Mouse (Mus musculus): ENCODE measurements around the gene Thsd7b.
"Not testable (repeated sequence)": the region's sequence is repeated elsewhere in the genome, so short reads cannot be mapped to it uniquely, and the experiment has no call there.

Gene Thsd7b

DNA sequence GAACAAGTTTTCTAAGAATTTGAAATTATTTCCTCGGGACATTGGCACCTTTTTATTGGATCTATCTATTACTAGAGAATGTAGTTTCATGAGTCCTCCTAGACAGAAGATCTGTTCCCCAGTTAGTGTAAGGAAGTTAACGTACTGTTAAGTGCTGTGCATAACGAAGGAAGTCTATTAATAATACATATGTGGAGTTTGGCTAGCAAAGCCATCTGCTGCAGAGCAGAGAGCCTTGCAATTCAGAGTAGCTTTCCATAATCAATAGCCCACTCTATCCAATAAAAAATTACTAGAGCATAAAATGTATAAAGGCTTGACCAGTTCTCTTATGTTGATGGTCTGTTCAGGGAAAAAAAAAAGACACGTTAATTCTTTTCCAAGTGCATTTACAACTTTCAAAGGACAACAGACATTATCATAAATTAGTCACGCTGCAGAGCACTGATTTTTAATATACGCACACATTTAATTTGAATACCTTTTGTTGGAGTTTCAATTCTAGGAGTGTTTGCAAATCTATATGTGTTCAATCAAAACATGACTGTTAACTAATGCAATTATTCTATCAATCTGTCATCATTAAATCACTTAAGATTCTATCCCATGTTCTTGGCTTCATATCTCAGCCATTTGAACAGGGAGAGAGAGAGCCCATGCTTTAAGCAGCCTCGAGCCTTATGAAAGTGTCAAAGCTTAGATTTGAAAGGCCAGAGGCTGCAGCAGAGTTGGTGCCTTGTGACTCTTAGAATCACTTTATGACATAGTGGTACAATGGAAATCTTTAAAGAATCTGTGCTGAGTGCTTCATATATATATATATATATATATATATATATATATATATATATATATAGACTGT is 346.6 kb downstream of the Thsd7b start:
- no peak for DNase-seq (ENCODE audit: extremely low read depth, insufficient read length, low spot score)

DNA sequence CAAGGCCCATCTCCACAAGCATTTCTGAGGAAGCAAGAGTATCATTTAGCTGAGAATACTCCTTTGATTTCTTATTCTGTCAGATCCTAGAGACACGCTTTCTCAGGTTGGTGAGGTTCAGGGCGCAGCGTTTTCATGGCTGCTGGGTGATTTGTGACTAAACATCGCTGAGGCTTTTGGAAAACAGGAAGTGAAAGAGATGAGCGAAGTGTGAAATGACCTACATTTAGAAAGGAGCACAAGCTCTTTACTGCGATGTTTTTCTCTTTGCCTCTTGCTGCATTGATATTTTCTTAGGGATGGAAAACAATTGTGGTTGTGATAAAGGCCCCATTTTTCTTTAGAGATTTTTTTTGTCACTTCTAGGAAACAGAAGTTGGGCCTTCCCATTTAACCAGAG is 351.4 kb downstream of the Thsd7b start:
- no peak for DNase-seq (ENCODE audit: extremely low read depth, insufficient read length, low spot score)

DNA sequence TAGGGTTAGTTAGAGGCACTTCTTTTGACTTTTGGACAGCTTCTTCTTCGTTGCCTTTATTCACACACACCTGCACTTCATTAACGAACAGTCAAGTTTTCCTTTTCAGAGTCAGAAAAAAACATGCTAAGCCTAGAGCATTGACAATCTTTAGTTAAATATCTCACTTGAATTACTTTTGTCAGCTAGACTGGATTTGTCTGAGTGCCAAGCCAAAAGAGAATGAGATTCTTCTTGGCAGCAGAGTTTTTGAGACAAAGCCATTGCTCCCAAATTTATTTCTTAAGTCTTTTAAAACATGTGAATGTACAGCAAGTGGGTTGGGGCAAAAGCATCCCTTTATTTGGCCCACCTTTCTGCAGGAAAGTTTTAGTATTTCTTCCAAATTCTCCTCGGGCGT is 362.0 kb downstream of the Thsd7b start:
- DNase-seq (ENCODE audit: extremely low read depth, insufficient read length, low spot score), result no peak

DNA sequence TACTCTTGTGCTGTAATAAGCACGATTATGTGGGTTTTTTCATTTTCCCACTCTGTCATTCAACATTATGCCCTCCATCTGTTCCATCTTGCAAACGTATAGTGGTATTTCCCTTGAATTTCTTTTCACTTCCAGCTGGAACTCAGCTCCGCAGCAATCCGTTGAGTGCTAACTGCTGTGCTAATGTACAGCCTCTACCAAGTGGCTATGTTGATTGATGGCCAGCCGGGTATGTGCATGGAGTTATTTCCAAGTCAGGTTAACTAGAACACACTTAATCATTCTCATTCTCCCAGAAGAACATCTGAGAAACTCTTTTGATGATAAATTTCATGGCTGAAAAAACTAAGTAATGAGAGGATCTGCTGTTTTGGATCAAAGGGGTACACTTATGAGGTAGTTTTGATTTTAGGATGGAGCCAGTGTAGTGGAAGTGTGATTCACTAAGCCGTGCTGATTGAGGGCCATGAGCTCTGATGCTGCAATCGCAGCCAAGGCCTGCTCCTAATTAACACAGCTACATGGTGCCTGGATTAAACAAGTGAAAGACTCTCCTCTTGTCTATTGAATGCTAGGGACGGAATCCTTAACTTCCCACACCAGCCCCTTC is 371.3 kb downstream of the Thsd7b start:
- DNase-seq (ENCODE audit: extremely low read depth, insufficient read length, low spot score), result no peak

DNA sequence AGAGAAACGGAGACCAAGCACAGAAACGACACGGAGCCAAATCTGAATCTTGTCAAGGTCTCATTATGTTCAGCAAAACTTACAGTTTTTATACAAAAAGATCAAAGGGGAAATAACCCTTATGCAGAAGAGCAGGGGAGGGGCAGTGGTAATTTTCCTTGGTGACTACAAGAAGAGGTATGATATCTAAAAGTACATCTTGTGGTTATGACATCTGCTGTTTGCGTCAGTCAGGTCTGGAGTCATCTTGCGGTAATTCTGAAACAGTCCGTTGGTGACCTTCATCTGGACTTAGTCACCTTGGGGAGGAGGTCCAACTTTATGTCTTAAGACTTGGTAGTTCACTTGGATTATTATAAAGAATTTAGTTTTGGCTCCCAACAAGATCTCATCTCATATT is 378.3 kb downstream of the Thsd7b start:
- DNase-seq (ENCODE audit: extremely low read depth, insufficient read length, low spot score), result not testable (repeated sequence)

DNA sequence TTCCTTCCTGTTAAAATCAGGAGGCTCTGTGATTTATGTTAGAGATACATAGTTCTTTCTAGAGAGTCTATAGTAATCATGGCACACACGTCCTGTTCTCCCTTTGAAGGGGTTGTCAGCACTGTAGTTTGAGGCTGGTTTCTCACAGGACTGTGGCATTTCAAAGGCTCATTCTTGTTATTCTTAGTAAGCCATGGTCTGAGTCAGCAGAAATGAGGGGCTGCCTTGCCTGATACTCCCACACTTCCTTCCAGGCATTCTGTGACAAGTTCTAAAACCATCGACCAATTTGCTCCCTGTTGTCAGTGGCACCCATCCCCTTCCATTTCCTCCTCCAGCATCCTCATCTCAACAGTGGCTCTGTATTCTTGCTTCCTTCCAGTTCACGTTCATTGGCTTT is 384.9 kb downstream of the Thsd7b start:
- DNase-seq (ENCODE audit: extremely low read depth, insufficient read length, low spot score), result no peak

DNA sequence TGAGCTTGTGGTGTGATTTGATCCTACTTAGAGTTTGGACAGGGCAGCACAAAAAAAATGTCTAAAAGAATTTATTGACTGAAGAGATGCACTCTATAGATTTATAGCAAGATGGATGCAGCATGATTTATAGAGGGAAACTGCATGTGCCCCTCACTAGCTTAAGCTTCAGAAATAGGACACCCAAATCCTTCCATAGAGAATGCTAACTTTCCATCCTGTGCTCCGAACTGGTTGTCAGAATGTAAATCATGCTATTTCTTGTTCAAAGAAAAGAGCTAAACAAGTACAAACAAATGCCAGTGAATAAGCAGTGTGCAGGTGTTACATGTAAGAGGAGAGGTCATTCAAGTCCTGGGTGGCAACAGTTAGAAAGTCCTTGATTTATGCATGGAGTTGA is 402.8 kb downstream of the Thsd7b start:
- DNase-seq (ENCODE audit: extremely low read depth, insufficient read length, low spot score), result no peak

DNA sequence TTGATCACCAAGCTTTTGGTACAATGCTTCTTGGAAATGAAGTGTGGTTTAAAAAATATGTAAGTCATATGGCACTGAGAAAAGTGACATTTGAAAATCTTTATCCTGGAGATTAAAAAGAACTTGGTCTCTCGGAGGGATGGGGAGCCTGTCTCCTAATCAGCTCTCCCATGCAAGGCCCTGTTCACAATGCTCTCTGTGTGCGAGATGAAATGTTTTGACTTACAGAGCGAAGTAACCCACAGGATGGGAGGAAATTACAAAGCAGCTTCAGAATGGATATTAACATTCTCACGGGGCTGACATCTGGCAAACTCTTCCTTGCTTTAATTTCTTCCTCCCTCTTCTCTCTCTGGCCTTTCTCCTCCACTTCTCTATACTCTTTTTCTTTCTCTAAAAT is 405.7 kb downstream of the Thsd7b start:
- no peak for DNase-seq (ENCODE audit: extremely low read depth, insufficient read length, low spot score)

DNA sequence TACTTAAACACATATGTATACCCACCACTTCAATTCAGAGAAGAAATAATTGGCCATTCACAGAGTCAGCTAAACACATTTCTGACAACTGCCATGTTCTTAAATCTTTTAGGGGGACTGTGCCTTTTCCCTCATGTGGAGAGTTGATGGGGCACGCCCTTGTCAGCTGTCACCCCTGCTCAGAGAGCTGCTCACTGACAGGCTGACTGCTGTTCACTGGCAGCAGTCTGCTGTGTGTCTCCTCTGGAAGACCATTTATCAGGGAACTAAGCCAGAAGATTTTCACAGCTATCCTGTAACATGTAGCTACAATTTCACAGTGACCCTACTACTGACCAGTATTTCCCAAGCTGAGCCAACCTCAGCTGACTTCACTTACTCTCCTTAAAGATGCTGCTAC is 432.6 kb downstream of the Thsd7b start:
- no peak for DNase-seq (ENCODE audit: extremely low read depth, insufficient read length, low spot score)

DNA sequence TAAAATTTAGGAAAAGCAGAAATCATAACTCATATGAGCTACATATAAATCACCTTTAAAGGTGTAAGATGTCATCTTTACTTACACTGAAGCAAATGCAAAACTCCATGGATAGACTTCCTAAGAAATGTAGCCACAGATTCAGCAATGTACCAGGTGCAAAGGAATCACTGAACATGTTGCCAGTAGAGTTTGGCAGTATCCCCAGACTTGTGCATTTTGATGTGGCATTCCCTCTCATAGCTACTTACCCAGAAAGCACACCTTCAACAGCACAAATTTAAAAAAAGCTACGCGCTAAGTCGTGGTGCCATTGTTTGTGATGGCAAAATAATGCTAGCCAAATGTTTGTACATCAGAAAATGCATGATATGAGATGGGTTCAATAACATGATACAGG is 439.6 kb downstream of the Thsd7b start:
- DNase-seq (ENCODE audit: extremely low read depth, insufficient read length, low spot score), result no peak

DNA sequence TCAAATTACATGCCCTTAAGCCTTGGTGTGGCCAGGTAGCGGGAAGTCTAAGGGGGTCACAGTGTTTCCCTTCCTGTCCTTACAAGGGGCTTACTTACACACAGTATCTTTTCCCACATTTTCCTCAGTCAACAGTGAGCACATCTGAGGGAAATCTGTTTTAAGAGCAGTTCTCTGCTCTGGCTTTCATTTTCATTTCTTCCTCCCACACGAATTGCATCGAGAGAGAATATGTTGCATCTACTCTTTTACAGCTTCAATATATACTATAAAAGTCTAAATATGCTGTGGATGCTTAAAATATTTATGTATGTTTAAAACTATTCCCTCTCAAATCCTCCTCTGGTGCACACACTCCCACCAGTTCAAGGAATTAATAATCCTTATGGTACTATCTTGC is 440.5 kb downstream of the Thsd7b start:
- DNase-seq (ENCODE audit: extremely low read depth, insufficient read length, low spot score), result no peak

DNA sequence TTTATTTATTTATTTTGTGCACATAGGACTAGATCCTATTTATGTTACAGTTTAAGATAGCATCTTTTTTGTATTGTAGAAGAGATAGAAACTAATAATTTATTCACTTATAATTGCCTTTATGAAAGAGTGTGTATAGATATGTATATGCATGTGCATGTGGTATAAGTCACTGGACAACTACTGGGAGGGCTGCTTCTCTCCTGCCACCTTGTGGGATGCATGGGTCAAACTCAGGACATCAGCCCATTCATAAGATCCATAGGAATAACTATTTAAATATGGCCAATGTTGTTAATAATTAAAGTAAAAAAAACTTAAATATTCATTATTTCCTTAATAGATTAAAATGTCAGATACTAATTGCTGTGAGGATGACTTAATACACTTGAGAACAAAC is 446.5 kb downstream of the Thsd7b start:
- DNase-seq (ENCODE audit: extremely low read depth, insufficient read length, low spot score), result no peak

DNA sequence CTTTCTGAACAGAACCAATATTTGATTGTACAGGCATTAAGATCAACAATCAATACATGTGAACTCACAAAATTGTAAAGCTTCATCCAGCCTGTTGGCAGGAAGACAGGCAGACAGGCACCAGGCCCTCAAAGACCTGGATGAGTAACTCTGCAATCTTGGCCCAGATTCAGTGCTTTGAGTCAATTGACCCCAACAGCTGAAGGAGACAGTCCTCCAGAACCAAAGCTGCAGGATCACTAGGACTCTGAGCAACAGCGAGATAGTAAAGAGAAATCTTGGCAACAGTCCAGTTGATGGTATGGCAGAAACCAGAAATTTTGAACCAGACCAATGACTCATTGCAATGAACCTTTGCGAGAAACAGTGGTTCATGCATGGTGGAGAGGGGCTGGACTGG is 458.9 kb downstream of the Thsd7b start:
- no peak for DNase-seq (ENCODE audit: extremely low read depth, insufficient read length, low spot score)

DNA sequence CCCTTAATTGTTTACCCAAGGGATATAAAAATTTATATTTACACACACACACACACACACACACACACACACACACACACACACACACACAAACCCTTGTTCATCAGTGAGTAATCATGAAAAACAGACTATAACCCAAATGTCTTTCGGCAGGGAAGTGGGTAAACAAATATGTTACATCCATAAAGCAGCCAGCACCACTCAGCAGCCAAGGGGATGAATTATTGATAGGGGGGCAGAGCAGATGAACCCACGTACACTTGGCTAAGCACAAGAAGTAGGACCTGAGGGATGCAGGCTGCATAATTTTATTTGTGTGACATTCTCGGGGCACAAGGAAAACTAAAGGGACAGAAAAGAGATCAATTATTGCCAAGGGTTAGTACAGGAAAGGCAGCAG is 474.5 kb downstream of the Thsd7b start:
- no peak for DNase-seq (ENCODE audit: extremely low read depth, insufficient read length, low spot score)

DNA sequence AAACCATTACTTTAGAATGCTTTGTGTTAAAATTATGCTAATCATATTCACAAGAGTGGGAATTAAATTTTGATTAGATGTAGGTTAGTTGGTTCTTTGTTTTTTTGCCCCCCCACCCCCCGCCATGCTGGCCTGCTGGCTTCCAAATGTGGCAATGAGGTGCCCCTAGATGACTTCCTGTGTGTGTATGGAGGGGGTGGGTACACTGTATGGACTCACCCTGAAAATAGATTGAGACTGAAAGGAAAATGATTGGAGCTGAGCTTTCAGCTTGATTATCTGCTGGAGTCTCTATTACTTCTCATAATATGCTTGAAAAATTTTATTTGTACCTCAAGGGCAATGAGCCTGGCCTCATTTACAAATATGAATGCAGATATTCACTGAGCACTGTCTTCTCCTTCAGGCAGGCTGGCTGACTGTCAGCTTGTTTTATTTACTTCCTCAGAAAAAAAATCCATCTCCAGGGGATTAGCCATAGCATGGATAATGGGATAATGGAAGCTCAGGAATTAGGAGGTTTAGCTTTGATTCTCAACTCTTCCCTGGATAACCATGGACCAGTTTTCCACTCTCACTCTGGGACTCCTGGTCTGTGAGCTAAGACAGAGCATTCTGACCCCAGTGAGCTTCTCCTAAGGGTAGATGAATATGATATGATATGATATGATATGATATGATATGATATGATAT is 483.6 kb downstream of the Thsd7b start:
- DNase-seq (ENCODE audit: extremely low read depth, insufficient read length, low spot score), result no peak

DNA sequence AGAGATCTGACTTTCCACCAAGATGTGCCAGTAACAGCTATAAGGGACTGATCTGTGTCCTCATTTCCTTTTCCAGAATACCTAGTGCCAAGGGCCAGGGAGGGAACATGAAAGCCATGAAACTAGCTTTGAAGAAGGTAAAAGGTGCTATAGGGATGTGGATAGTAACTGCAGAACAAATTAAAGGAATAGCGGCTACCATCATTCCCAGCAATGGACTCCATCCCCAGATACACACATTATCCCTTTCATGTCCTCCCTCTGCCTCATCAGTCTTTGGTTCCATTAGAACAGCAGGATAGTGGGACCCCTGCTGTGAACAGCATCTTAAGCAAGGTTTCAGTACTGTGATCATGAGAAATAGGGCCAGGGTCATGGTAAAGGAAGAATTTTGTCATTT is 485.9 kb downstream of the Thsd7b start:
- DNase-seq (ENCODE audit: extremely low read depth, insufficient read length, low spot score), result no peak

DNA sequence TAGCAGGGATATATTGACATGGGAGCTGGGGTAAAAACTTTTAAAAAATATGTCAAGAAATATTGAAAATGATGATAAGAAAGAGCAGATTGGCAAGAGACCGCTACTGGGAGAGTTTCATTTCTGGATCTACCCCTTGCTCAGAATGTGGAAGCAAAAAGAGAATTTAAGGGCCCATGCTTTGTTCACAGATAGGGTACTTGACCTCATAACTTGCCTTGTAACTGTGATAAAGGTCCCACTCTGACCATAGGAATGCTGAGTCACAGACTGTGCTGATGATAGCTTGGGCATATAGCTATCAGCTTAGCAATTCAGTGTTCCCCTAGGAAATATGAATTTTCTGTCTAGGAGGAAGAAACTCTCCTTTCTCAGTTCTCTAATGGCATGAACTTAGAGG is 488.1 kb downstream of the Thsd7b start:
- DNase-seq (ENCODE audit: extremely low read depth, insufficient read length, low spot score), result no peak

DNA sequence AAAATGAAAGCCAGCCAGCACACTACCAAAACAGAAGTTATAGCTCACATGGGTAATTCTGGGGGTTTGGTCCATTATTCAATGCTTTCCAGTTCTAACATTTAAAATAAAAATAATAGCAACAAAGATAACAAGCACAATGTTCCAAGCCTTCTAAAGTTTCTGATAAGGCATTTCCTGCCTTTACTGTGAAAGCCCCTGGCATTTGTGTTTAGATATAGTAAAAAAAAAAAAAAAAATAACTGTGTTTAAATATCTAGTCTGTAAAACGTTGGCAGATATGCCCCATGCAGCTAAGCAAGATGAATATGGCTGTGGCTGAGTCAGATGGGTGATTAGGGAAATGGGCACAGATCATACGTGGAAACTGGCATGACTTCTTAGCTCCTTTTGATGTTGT is 491.6 kb downstream of the Thsd7b start:
- DNase-seq (ENCODE audit: extremely low read depth, insufficient read length, low spot score), result no peak

DNA sequence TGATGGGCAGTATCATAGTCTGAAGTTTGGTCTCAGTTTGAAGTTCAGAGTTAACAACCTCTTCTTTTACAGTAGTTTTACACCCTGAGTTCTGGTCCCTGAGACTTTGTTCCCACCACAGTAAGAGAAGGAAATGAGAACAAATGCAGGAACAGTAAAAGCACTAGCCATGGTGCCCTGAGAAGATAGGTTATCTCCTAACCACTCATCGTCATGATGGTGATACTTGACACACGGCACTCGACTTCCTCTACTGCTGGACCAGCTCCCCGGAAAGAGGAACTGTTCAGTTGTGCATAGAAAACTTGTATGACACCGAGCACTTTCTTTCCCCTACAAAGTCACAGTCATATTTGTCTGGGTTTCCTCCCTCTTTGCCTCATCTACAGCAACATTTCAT is 504.0 kb downstream of the Thsd7b start:
- no peak for DNase-seq (ENCODE audit: extremely low read depth, insufficient read length, low spot score)

DNA sequence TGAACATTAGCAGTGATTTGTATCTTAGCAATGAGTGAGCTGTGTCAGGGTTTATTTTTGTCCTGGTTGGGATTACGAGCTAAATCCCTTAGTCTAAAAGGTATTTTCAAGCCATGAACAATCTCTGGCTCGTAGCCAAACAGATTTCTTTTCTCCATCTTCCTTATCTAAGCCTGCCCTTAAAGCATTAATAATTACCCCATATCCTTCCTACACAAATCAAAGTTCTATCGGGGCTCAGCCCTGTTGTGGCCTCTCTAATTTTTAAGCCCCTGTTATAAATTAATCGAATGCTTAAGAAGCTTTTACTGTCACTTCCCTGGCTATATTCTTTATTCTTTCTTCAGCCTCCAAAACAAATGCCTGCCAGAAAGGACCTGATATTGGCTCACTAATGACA is 506.4 kb downstream of the Thsd7b start:
- DNase-seq (ENCODE audit: extremely low read depth, insufficient read length, low spot score), result no peak

DNA sequence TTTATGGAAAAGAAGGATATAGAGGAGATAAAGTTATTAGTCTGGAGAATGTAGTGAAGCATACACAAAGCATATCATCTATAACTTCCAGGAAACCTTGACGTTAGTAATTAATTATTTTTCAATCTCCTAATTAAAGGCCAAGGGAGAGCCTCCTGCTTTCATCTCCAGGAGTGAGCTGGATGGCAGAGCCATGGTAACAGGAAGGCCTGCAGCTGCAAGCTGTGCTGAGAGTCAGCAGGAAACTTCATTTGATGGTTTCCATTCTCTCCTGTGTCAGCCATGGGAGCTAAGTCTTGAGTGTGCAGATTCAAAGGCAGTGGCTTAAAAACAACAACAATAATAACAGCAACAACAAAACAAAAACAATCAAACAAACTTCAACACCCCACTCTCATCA is 507.5 kb downstream of the Thsd7b start:
- DNase-seq (ENCODE audit: extremely low read depth, insufficient read length, low spot score), result no peak

DNA sequence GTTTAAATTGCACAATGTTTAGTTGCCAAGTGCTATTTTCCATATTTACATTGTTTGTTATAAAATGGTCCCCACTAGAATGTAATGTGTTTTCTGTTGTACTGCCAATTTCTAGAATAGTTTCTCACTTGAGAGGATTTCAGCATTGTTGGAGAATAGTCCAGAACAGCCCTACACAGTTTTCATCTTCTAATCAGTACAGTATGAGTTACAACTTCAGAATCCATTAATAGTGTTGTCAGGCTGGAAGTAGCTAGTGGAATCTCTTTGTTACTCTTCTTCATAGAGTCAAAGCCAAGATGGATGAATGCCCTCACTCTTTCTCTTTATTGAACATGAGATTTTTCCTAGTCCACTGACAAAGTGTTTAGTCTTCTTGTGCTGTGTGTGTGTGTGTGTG is 525.4 kb downstream of the Thsd7b start:
- DNase-seq (ENCODE audit: extremely low read depth, insufficient read length, low spot score), result no peak
